Mouse (Mus musculus): Measurements from ENCODE around the gene Abhd12.

DNA sequence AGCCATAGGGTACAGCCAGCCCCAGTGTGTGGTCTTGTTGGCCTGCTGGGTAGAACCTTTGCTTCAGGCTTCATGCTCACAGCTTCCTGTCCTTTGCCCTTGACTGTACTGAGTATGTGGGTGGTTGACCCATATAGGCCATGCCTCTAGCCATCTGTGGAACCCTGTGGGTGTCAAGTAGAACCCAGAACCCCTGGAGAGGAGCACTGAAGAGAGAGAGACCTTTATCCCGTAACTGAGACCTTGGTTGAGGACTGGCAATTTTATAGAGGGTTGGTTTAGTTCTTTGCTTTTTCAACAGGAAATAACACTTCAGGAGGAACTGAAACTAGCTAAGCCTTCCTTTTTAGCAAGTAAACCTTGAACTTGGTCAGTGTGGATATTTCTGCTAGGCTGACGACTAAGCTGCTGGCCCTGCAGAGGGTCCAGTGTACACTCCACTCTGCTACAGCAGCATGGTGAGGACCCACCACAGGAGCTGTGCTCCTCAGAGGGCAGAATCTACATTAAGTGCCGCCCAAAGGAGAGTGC, 73.6 kb downstream of the Abhd12 start:
- no peak for TF ChIP-seq CTCF (IDR thresholded peaks at IDR 0.05; ENCODE audit: insufficient read depth, low read length)
- no peak for TF ChIP-seq POLR2A (IDR thresholded peaks at IDR 0.05; ENCODE audit: borderline replicate concordance, extremely low read depth, low read depth, low read length)

Data from lung, adult 2 months (tissue).